Mouse (Mus musculus): Measurements from ENCODE around the gene Gm49321. TPM values are rescaled to one million over a fixed set of nuclear protein-coding genes. Genes with fewer than 3 reads are reported as not detected.

Gene Gm49321
- total and polyA plus RNA-seq, 3 experiments: 5.3 TPM; not detected in 2

DNA sequence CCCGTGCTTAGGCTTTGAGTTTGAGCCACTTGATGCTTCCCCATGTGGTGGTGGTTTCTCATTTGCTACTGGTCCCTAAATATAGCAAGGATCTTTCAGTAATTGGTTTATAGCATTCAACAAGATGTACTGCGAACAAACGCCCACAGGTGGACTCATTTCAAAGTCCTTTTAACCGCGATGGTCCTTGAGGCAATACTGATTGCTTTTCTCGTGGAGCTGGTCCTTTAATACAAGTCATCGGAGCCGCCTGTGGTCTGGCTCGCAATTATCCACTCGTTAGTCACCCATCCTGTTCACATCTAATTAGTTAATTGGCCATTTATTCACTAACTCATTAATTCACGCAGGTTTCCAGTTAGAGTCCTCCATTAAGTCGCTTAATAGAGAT lies 59.4 kb downstream of the Gm49321 start:
- no peak for TF ChIP-seq BHLHE40 (IDR thresholded peaks at IDR 0.05; ENCODE audit: borderline replicate concordance, low read depth, low read length)
- no peak for TF ChIP-seq GABPA (IDR thresholded peaks at IDR 0.05; ENCODE audit: low read depth, low read length)
- no peak for TF ChIP-seq UBTF (IDR thresholded peaks at IDR 0.05; ENCODE audit: borderline replicate concordance, insufficient read depth, low read depth, low read length)
- TF ChIP-seq ELF1 (IDR thresholded peaks at IDR 0.05; ENCODE audit: low read depth, low read length): no peak
- TF ChIP-seq MEF2A (IDR thresholded peaks at IDR 0.05; ENCODE audit: extremely low read depth, insufficient replicate concordance, low read depth, low read length, poor library complexity, severe bottlenecking): no peak
- TF ChIP-seq CTCF (IDR thresholded peaks at IDR 0.05 in 2 of 3, conservative IDR thresholded peaks at IDR 0.05 in 1 of 3; ENCODE audit: control insufficient read depth in 1 of 3, insufficient read depth in 1 of 3, low read depth in 2 of 3, low read length in 3 of 3, poor library complexity in 1 of 3, severe bottlenecking in 1 of 3): no peak
- no peak for DNase-seq (ENCODE audit: low read depth, low spot score)
- Histone ChIP-seq H3K27me3 (ENCODE audit: control insufficient read depth in 1 of 2, insufficient read depth in 2 of 2, low read length in 2 of 2) (peaks cover 0 to 1% of the 10 kb centered on the region in 2 experiments; a peak in 2 of 4 replicates), H3K9ac (ENCODE audit: control insufficient read depth, low read depth, low read length, poor library complexity, severe bottlenecking) (no peak overlapping the region), H3K36me3 (ENCODE audit: control insufficient read depth in 1 of 2, insufficient read depth in 2 of 2, low read length in 2 of 2) (no peaks in the 10 kb centered on the region), H3K27ac (ENCODE audit: control insufficient read depth, low read depth, low read length) (no peak overlapping the region), H3K79me2 (ENCODE audit: control insufficient read depth, insufficient read depth, low read length, poor library complexity) (no peaks in the 10 kb centered on the region), H3K9me3 (replicated peaks; ENCODE audit: insufficient read depth, low read length) (no peaks in the 10 kb centered on the region), H3K4me1 (ENCODE audit: control insufficient read depth in 1 of 2, insufficient read depth in 2 of 2, low read length in 2 of 2) (no peaks in the 10 kb centered on the region), H3K4me3 (ENCODE audit: control insufficient read depth in 1 of 2, insufficient read depth in 1 of 2, low read depth in 2 of 2, low read length in 2 of 2) (no peak overlapping the region)

- DNase-seq (ENCODE audit: low read depth, low spot score): no peak
- H3K27me3 ChIP-seq (ENCODE audit: control insufficient read depth in 1 of 2, insufficient read depth in 2 of 2, low read length in 2 of 2): peaks cover 0 to 1% of the 10 kb centered on the region in 2 experiments; a peak in 2 of 4 replicates
- H3K4me3 ChIP-seq (ENCODE audit: control insufficient read depth in 1 of 2, insufficient read depth in 1 of 2, low read depth in 2 of 2, low read length in 2 of 2): no peak within 1 kb of the TSS
- no peaks in the 10 kb centered on the region for H3K79me2 ChIP-seq (ENCODE audit: control insufficient read depth, insufficient read depth, low read length, poor library complexity)
- TF ChIP-seq HCFC1 (IDR thresholded peaks at IDR 0.05; ENCODE audit: low read depth, low read length) (no peak), ZC3H11A (IDR thresholded peaks at IDR 0.05; ENCODE audit: low read depth, low read length) (no peak), MAZ (IDR thresholded peaks at IDR 0.05; ENCODE audit: low read depth, low read length) (no peak), MAX (IDR thresholded peaks at IDR 0.05; ENCODE audit: low read length) (no peak), MYC (IDR thresholded peaks at IDR 0.05; ENCODE audit: low read depth, low read length) (no peak), ETS1 (IDR thresholded peaks at IDR 0.05; ENCODE audit: low read depth, low read length) (no peak), E2F4 (IDR thresholded peaks at IDR 0.05; ENCODE audit: borderline replicate concordance, low read depth, low read length) (no peak)
- H3K4me1 ChIP-seq (ENCODE audit: control insufficient read depth in 1 of 2, insufficient read depth in 2 of 2, low read length in 2 of 2): no peaks in the 10 kb centered on the region
- no peaks in the 10 kb centered on the region for H3K36me3 ChIP-seq (ENCODE audit: control insufficient read depth in 1 of 2, insufficient read depth in 2 of 2, low read length in 2 of 2)
- no peaks in the 10 kb centered on the region for H3K9me3 ChIP-seq (replicated peaks; ENCODE audit: insufficient read depth, low read length)
- H3K27ac ChIP-seq (ENCODE audit: control insufficient read depth, low read depth, low read length): no peak within 1 kb of the TSS
- H3K9ac ChIP-seq (ENCODE audit: control insufficient read depth, low read depth, low read length, poor library complexity, severe bottlenecking): no peak within 1 kb of the TSS
These were observed 60.1 kb downstream of the Gm49321 start, which contains the start of gene Syt16 for GRCm38 (mm10) chr12:73997297-73998127. Gene Syt16 (plus strand): TSS chr12:73997661.

Measured in MEL (cell line).